Mouse (Mus musculus): ENCODE measurements at regions not wholly inside any gene's neighbourhood (a gene's known extent, or its start where the extent isn't known, plus 50 kb on each side); places are given as distances from the start of the nearest gene placed in this dataset.
A peak's percentile ranks its signal among the peaks of the same experiment; 100 is the strongest.

DNA sequence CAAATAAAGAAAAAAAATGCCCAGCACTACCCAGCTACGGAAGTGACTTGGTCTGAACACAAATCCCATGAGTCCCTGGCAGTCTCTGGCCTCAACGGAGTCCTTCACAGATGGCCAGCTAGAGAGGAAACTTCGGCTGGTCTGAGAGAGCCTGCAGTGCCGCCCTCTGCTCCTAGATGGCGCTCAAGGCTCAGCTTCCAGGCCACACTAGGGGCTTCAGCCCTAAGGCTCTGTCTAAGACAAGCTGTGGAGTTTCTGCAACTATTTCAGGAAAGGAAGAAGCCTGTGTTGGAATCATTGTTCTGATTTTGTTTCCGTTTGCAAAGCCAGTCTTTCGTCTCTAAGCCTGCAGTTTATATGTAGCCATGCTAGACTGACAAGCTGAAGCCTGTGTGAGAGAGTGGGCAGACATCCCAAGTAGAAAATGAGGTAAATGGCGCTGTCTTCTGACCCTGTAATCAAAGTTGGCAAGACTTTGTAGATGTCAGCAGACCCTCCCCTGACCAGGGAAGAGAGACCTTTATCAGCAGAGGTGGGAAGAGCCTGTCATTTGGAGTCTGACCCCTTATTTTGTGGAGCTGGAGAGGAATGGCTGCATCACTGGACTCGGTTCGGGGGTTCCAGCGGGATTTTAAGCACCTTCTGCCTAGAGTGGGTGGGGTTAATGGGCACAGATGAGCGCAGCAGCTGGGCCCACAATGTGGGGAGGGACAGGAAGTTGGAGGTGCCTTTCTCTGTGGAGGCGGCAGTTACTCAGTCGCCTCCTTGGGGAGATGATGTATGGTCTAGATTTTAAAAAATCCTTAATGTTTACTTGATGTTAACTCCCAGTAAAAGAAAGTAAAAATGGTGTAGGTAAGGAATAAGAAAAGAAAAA is 197.5 kb downstream of the Nucb2 start:
- Histone ChIP-seq H3K4me3 (replicated peaks; ENCODE audit: control insufficient read depth, low read depth, low read length) (no peak overlapping the region), H3K27ac (ENCODE audit: control insufficient read depth, insufficient read depth, low read depth, low read length, poor library complexity) (no peak overlapping the region), H3K4me1 (ENCODE audit: control insufficient read depth, insufficient read depth, low read length) (no peaks in the 10 kb centered on the region)
- TF ChIP-seq POLR2A (IDR thresholded peaks at IDR 0.05; ENCODE audit: borderline replicate concordance, control insufficient read depth, low read depth, low read length) (no peak), CTCF (IDR thresholded peaks at IDR 0.05; ENCODE audit: control insufficient read depth, insufficient read depth, low read length) (peak; percentile 66)
- 32% methylated on average over 14 of the region's 14 CpGs for WGBS

DNA sequence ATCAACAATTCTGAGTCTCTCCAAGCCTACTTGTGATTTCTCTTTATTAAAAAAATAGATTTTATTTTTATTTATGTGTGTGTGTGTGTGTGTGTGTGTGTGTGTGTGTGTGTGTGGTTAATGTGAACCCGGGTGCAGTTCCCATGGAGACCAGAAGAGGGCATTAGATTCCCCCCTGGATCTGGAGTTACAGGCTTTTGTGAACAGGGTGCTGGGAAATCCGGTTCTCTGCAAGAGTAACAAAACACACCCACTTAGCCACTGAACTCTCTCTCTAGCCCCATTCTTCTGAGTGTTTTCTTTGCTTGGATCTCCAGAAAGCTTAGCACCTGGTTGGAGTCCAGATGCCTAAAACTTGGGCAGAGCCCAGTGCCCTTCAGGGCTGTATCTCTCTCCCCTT is 198.4 kb downstream of the Nucb2 start:
- no peak for TF ChIP-seq CTCF (IDR thresholded peaks at IDR 0.05; ENCODE audit: control insufficient read depth, insufficient read depth, low read length)
- TF ChIP-seq POLR2A (IDR thresholded peaks at IDR 0.05; ENCODE audit: borderline replicate concordance, control insufficient read depth, low read depth, low read length), result no peak
- Histone ChIP-seq H3K27ac (ENCODE audit: control insufficient read depth, insufficient read depth, low read depth, low read length, poor library complexity) (no peak overlapping the region), H3K4me1 (ENCODE audit: control insufficient read depth, insufficient read depth, low read length) (no peaks in the 10 kb centered on the region), H3K4me3 (replicated peaks; ENCODE audit: control insufficient read depth, low read depth, low read length) (no peak overlapping the region)
- 70% methylated on average over 2 of the region's 2 CpGs for WGBS

DNA sequence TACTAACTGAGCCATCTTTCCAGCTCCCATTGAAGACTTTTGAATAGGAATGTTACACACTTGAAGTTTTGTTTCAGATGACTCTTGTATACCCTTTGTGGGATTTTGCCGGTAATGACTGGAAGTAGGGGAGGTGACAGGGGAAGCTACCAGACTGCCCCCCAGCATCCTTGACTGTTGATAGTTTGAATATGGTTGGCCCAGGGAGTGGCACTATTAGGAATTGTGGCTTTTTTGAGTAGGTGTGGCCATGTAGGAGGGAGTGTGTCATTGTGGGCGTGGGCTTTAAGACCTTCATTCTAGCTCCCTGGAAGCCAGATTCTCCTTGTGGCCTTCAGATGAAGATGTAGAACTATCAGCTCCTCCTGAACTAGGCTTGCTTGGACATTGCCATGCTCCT is 207.4 kb downstream of the Nucb2 start:
- TF ChIP-seq POLR2A (IDR thresholded peaks at IDR 0.05; ENCODE audit: borderline replicate concordance, control insufficient read depth, low read depth, low read length) (no peak), CTCF (IDR thresholded peaks at IDR 0.05; ENCODE audit: control insufficient read depth, insufficient read depth, low read length) (no peak)
- Histone ChIP-seq H3K4me3 (replicated peaks; ENCODE audit: control insufficient read depth, low read depth, low read length) (no peak overlapping the region), H3K27ac (ENCODE audit: control insufficient read depth, insufficient read depth, low read depth, low read length, poor library complexity) (no peak overlapping the region), H3K4me1 (ENCODE audit: control insufficient read depth, insufficient read depth, low read length) (no peaks in the 10 kb centered on the region)
- 82% methylated on average over 2 of the region's 2 CpGs for WGBS

DNA sequence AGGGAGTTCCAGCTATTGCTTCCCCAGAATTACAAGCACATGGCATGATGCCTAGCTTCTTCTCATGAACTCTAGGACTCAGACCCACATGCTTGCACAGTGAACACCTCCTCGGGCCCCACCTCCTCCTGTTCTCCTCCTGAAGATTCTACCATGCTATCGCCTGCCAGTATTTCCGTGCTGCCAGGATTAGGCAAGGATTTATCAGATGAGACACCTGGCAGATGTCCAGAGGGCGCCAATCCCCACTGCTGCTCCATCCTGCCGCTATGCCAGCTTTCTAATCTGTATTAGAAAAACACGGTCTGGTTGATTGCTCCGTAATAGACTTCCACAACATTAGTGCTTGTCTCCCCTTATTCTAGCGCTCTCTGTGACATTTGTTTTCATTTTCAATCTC is 209.0 kb downstream of the Nucb2 start:
- Histone ChIP-seq H3K4me1 (ENCODE audit: control insufficient read depth, insufficient read depth, low read length) (no peaks in the 10 kb centered on the region), H3K27ac (ENCODE audit: control insufficient read depth, insufficient read depth, low read depth, low read length, poor library complexity) (no peak overlapping the region), H3K4me3 (replicated peaks; ENCODE audit: control insufficient read depth, low read depth, low read length) (no peak overlapping the region)
- TF ChIP-seq POLR2A (IDR thresholded peaks at IDR 0.05; ENCODE audit: borderline replicate concordance, control insufficient read depth, low read depth, low read length) (no peak), CTCF (IDR thresholded peaks at IDR 0.05; ENCODE audit: control insufficient read depth, insufficient read depth, low read length) (no peak)
- 84% methylated on average over 8 of the region's 8 CpGs for WGBS

DNA sequence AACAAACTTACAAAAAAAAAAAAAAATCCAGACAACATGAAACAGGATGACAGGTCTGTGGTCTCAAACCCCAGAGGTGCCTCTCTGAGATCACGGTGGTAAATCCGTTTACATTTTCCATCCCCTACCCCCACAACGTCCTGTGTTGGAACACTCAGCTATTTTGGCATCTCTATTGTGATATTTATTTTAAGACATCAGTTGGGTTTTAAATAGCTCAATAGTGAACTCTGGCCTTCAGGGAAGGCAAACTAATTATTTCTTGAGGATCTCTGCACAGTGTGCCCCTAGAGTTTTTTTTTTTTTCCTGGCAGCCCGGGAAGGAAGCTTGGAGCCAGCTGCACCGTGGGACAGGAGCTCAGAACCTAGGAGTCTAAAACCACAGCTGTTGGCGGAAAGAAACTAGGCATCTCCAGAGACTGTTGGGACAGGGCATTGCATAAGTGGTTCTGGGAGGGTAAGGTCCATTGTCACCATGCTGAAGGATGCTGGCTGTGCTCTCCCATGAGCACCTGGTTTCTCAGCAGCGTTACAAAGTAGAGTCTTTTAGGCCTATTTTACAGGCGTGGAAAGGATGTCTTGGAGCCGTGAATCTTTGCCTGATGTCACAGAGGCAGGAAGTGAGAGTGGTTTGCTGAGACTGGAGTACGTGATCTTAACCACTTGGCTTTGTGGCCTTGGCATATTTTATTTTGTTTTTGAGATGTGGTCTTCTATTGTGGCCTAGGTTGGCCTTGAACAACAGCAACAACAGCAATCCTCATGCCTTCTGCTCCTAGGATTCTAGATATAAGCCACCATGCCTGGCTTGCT is 211.3 kb downstream of the Nucb2 start:
- TF ChIP-seq POLR2A (IDR thresholded peaks at IDR 0.05; ENCODE audit: borderline replicate concordance, control insufficient read depth, low read depth, low read length) (no peak), CTCF (IDR thresholded peaks at IDR 0.05; ENCODE audit: control insufficient read depth, insufficient read depth, low read length) (no peak)
- H3K27ac ChIP-seq (ENCODE audit: control insufficient read depth, insufficient read depth, low read depth, low read length, poor library complexity), result no peak overlapping the region
- H3K4me3 ChIP-seq (replicated peaks; ENCODE audit: control insufficient read depth, low read depth, low read length), result no peak overlapping the region
- no peaks in the 10 kb centered on the region for H3K4me1 ChIP-seq (ENCODE audit: control insufficient read depth, insufficient read depth, low read length)
- 32% methylated on average over 10 of the region's 10 CpGs for WGBS

DNA sequence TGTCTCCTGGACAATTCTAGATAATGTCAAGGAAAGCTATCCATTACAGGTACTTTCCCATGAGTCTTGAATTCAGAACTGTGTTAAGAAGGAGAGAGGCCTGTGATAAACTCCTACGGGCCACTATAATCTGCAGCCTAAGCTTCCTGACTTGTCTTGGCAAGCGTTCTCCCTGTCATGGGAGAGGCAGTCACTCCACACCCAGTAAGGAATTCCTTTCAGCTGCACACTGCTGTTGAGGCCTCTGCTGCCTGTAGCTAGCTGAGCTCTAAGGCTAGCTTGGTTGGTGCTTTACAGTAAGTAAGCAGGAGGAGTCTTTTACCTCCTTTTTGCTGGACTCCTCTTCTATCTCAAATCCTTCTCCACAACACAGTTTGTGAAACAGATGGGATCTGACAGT is 224.2 kb downstream of the Nucb2 start:
- WGBS, result 52% methylated on average over 2 of the region's 2 CpGs
- Histone ChIP-seq H3K4me3 (replicated peaks; ENCODE audit: control insufficient read depth, low read depth, low read length) (no peak overlapping the region), H3K27ac (ENCODE audit: control insufficient read depth, insufficient read depth, low read depth, low read length, poor library complexity) (no peak overlapping the region), H3K4me1 (ENCODE audit: control insufficient read depth, insufficient read depth, low read length) (no peaks in the 10 kb centered on the region)
- TF ChIP-seq CTCF (IDR thresholded peaks at IDR 0.05; ENCODE audit: control insufficient read depth, insufficient read depth, low read length), result no peak
- no peak for TF ChIP-seq POLR2A (IDR thresholded peaks at IDR 0.05; ENCODE audit: borderline replicate concordance, control insufficient read depth, low read depth, low read length)

DNA sequence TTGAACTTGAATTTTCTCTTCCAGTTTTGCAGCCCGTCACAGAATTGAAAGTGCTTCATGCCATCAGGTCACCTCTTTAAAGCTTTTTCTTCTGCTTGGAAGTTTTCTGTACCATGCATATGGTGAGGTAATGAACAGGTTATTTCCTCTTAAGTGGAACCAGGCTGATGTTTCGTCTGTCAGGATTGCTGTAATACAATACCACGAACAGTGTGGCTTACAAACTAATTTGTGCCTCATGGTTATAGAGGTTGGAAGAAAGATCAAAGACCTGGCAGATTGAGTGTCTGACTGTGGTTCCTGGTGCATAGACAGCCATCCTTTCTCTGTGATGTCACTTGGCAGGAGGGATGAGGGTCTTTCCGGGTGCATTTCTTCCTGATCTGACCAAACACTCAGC is 225.6 kb downstream of the Nucb2 start:
- no peaks in the 10 kb centered on the region; the same call in 1 of the 2 replicates for H3K4me1 ChIP-seq (ENCODE audit: control insufficient read depth, insufficient read depth, low read length)
- H3K4me3 ChIP-seq (replicated peaks; ENCODE audit: control insufficient read depth, low read depth, low read length), result no peak overlapping the region
- TF ChIP-seq POLR2A (IDR thresholded peaks at IDR 0.05; ENCODE audit: borderline replicate concordance, control insufficient read depth, low read depth, low read length) (no peak), CTCF (IDR thresholded peaks at IDR 0.05; ENCODE audit: control insufficient read depth, insufficient read depth, low read length) (no peak)
- H3K27ac ChIP-seq (ENCODE audit: control insufficient read depth, insufficient read depth, low read depth, low read length, poor library complexity), result no peak overlapping the region
- 69% methylated on average over 4 of the region's 4 CpGs for WGBS

DNA sequence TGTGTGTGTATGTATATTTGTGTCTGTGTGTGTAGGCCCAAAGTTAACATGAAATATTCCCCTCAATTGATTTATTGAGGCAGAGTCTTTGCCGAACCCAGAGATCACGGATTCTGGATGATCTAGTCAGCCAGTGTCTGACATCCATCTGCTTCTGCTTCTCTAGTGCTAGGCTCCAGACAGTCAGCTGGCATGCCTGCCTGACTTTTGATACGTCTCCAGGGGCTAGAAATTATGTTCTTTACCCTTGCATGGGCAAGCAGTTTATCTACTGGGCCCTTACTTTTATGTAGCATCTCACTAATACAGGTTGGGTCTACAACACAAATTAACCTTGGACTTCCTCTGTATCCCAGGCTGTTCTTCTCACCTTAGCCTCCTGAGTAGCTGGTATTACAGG is 231.5 kb downstream of the Nucb2 start:
- peaks cover 1% of the 10 kb centered on the region; the same call in 1 of the 2 replicates for H3K4me1 ChIP-seq (ENCODE audit: control insufficient read depth, insufficient read depth, low read length)
- no peak overlapping the region for H3K4me3 ChIP-seq (replicated peaks; ENCODE audit: control insufficient read depth, low read depth, low read length)
- TF ChIP-seq POLR2A (IDR thresholded peaks at IDR 0.05; ENCODE audit: borderline replicate concordance, control insufficient read depth, low read depth, low read length) (no peak), CTCF (IDR thresholded peaks at IDR 0.05; ENCODE audit: control insufficient read depth, insufficient read depth, low read length) (no peak)
- 64% methylated on average over 3 of the region's 3 CpGs for WGBS
- H3K27ac ChIP-seq (ENCODE audit: control insufficient read depth, insufficient read depth, low read depth, low read length, poor library complexity), result no peak overlapping the region
